Mouse (Mus musculus): ENCODE measurements around the gene Olfr905. TPM values are rescaled to one million over a fixed set of nuclear protein-coding genes. Genes with fewer than 3 reads are reported as not detected.

The Olfr905 gene
- polyA plus RNA-seq (2015; fragmentation: Nextera tagmentation; extraction: Ambion mirVana) = not detected in 2 replicates

DNA sequence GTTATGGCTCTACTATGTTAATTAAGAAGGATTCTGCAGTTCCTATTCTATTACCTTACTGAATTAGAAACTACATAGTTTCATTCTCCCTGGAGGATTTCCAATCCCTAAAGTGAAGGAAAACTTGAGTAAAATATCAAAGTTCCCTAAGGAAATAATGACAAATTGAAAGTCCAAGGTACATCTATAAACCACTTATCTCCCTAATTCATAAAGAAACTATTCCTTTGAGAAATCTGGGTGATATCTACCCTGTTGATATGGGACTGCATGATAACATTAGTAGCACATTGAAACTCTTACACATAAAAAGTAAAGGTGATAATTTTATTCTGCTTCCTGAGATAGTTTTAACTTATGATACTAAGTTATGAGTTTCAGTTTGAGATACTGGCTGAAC, at the start of gene Olfr905:
Gene Olfr905, plus strand, starts transcription at position 301 of the 400 bp plus-strand sequence.
- Histone ChIP-seq H3K4me1 (no peaks in the 10 kb centered on the region), H3K27ac (no peak within 1 kb of the TSS), H3K9ac (no peak within 1 kb of the TSS), H3K27me3 (no peaks in the 10 kb centered on the region), H3K36me3 (no peaks in the 10 kb centered on the region), H3K4me2 (no peak within 1 kb of the TSS), H3K9me3 (replicated peaks) (no peaks in the 10 kb centered on the region), H3K4me3 (replicated peaks) (no peak within 1 kb of the TSS)
- ATAC-seq (replicated peaks; ENCODE audit: low FRiP score) = no peak

DNA sequence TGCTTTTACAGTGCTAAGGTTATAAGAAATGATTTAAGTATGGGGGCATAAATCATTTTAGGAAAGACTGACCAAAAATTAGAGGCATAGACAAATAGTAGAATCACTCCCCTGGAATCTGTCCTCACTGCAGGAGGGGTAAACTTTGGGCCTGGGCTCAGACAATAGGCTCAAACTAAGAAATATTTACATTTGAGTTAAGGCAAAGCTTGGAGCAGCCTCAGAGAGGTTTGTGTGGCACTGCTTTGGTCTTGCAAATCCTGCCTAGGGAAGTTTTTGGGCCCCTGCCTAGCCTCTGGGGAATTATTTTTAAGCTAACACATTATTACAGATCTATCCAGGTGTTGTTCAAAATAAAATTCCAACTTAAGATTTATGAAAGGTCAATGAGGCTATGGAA, 47.1 kb upstream of the Olfr905 start:
- Histone ChIP-seq H3K4me2 (no peak overlapping the region), H3K4me3 (replicated peaks) (no peak overlapping the region), H3K4me1 (no peaks in the 10 kb centered on the region), H3K9ac (no peak overlapping the region), H3K27me3 (no peaks in the 10 kb centered on the region), H3K9me3 (replicated peaks) (no peaks in the 10 kb centered on the region), H3K36me3 (no peaks in the 10 kb centered on the region), H3K27ac (no peak overlapping the region)
- ATAC-seq (replicated peaks; ENCODE audit: low FRiP score) = no peak

DNA sequence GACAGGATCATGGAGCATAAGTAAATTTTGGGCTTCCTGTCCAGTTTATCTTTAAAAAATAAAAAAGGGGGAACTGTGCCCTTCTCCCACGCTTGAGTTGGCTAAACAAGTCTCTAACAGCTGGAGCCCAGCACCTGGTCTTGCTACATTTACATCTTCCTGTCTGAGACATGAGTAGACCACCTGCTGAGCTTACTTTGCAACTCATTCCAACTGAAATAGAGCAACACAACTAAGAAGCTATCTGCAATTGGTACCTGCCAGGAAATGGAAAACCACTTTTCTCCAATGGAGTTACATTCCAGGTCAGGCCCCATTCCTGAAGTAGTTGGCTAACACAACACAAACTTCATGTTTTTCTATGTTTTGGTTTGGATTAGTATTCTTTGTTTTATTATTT, 43.9 kb upstream of the Olfr905 start:
- no peaks in the 10 kb centered on the region for H3K27me3 ChIP-seq

DNA sequence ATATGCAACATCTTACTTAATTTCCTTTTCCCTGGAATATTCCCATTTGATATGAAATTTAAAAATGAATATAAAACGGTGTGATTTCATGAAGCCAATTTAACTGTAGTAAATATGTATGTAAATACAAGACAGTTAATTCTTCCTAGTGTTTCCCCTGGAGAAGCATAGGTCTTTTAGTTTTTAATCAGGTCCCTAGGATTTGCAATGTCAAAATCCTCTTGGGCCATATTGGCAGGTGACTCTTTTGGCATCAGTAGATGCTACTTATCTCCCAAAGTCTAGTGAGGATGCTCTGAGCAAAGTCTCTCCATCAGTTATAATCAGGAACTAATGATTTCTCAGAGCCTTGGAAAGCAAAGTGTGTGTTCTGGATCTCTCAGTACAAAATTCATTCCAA, 41.8 kb upstream of the Olfr905 start, which contains the start of gene Olfr901:
Gene Olfr901, plus strand, starts transcription at position 301 of the 400 bp plus-strand sequence.
- no peak within 1 kb of the TSS for H3K9ac ChIP-seq
- H3K27ac ChIP-seq = no peak within 1 kb of the TSS
- H3K9me3 ChIP-seq (replicated peaks) = no peaks in the 10 kb centered on the region
- no peak within 1 kb of the TSS for H3K4me3 ChIP-seq (replicated peaks)
- ATAC-seq (replicated peaks; ENCODE audit: low FRiP score) = no peak
- no peaks in the 10 kb centered on the region for H3K27me3 ChIP-seq
- H3K4me1 ChIP-seq = no peaks in the 10 kb centered on the region
- no peak within 1 kb of the TSS for H3K4me2 ChIP-seq
- 90% methylated on average over 1 of the region's 1 CpGs for WGBS
- no peaks in the 10 kb centered on the region for H3K36me3 ChIP-seq

More for the DNA sequence above, 43.9 kb upstream of the Olfr905 start:
- H3K4me1 ChIP-seq = no peaks in the 10 kb centered on the region
- no peaks in the 10 kb centered on the region for H3K36me3 ChIP-seq
- H3K9ac ChIP-seq = no peak overlapping the region
- H3K4me3 ChIP-seq (replicated peaks) = no peak overlapping the region
- no peak for ATAC-seq (replicated peaks; ENCODE audit: low FRiP score)
- WGBS = 49% methylated on average over 1 of the region's 1 CpGs
- no peak overlapping the region for H3K27ac ChIP-seq
- no peak overlapping the region for H3K4me2 ChIP-seq
- no peaks in the 10 kb centered on the region for H3K9me3 ChIP-seq (replicated peaks)

DNA sequence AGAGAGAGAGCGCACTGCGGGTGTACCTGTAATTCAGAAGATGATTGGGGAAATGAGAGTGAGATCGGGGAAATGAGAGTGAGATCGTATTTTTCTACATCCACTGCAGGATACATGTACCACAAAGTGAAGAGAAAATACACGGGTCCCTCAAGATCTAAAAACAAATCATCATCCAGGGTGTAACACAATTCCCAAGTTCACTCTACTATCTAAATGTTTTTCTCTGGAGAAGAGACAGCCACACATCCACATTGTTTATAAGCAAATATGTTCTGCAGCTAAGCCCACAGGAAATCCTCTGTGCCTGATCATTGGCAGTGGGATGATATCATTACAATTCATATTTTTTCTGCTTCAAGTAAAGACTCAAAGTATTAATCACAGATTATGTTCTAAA, 23.6 kb upstream of the Olfr905 start, which contains the start of gene Olfr902:
Gene Olfr902, plus strand, starts transcription at position 301 of the 400 bp plus-strand sequence.
- 83% methylated on average over 5 of the region's 5 CpGs for WGBS
- H3K36me3 ChIP-seq = no peaks in the 10 kb centered on the region

DNA sequence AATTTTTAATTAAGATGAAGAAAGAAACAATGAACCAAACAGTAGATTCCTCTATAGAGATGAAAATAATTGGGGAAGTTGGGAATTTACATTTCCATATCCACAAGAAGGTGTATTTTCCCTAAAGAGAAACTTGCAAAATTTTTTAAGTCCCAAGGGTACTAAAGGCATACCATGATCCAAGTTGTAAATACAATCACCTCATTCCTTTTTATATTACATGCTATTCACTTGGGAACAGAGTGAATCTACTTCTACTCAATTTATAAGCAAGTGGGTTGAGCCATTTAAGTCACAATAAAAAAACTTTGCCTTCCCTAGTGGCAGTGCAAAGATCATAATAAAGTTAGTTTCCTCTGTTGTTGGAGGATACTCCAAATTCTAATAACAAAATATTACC, 8.1 kb upstream of the Olfr905 start, which contains the start of gene Olfr904:
Gene Olfr904, plus strand, starts transcription at position 301 of the 400 bp plus-strand sequence.
- no peak within 1 kb of the TSS for H3K27ac ChIP-seq
- no peak within 1 kb of the TSS for H3K4me3 ChIP-seq (replicated peaks)
- no peaks in the 10 kb centered on the region for H3K36me3 ChIP-seq
- ATAC-seq (replicated peaks; ENCODE audit: low FRiP score) = no peak
- no peak within 1 kb of the TSS for H3K9ac ChIP-seq
- no peaks in the 10 kb centered on the region for H3K27me3 ChIP-seq
- H3K9me3 ChIP-seq (replicated peaks) = no peaks in the 10 kb centered on the region
- no peak within 1 kb of the TSS for H3K4me2 ChIP-seq
- H3K4me1 ChIP-seq = no peaks in the 10 kb centered on the region

More for the DNA sequence above, 23.6 kb upstream of the Olfr905 start, which contains the start of gene Olfr902:
- Histone ChIP-seq H3K4me3 (replicated peaks) (no peak within 1 kb of the TSS), H3K4me2 (no peak within 1 kb of the TSS), H3K27me3 (no peaks in the 10 kb centered on the region), H3K9ac (no peak within 1 kb of the TSS), H3K9me3 (replicated peaks) (no peaks in the 10 kb centered on the region), H3K4me1 (no peaks in the 10 kb centered on the region), H3K27ac (no peak within 1 kb of the TSS)
- ATAC-seq (replicated peaks; ENCODE audit: low FRiP score) = no peak

DNA sequence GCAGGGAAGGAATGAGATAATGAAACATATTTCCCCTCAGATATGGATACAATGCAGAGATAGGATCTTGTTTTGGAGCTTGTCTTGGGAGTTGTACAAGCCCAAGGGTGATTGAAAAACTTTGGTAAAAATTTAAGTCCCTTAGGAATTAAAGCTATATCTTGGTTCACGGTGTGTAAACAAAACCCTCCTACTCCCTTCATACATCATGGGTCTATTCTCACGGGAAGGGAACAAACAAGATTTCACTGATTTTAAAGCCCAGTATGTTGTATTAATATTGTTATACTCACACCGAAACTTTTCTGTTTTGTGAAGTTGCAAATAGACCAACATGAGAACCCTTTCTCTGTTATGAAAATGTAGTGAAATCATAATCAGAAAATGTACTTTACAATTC, 15.9 kb downstream of the Olfr905 start, which contains the start of gene Olfr906:
Gene Olfr906, plus strand, starts transcription at position 301 of the 400 bp plus-strand sequence.
- Histone ChIP-seq H3K9me3 (replicated peaks) (no peaks in the 10 kb centered on the region), H3K4me3 (replicated peaks) (no peak within 1 kb of the TSS), H3K4me2 (no peak within 1 kb of the TSS), H3K36me3 (no peaks in the 10 kb centered on the region), H3K9ac (no peak within 1 kb of the TSS), H3K27me3 (no peaks in the 10 kb centered on the region), H3K27ac (no peak within 1 kb of the TSS), H3K4me1 (no peaks in the 10 kb centered on the region)
- ATAC-seq (replicated peaks; ENCODE audit: low FRiP score) = no peak
- WGBS = 77% methylated on average over 3 of the region's 3 CpGs

DNA sequence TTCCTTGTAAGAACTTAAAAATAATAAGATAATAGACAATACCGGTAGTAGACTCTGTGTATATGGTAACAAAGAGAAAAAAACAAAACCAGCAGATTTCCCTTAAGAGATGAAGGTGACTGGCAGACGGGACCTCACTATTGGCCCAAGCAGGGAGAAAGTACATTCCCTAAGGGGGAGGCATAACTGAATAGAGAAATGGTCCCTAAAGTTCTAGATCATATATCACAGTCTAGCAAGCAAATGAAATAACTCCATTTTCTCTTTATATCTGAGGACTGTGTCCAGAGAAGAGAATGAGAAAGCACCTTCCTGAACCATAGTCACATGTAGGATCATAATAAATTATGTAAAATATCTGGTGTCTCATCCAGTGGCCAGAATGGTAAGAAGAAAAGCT, 24.6 kb downstream of the Olfr905 start, which contains the start of gene Olfr907:
Gene Olfr907, plus strand, starts transcription at position 301 of the 400 bp plus-strand sequence.
- Histone ChIP-seq H3K36me3 (no peaks in the 10 kb centered on the region), H3K27ac (no peak within 1 kb of the TSS), H3K27me3 (no peaks in the 10 kb centered on the region), H3K4me3 (replicated peaks) (no peak within 1 kb of the TSS), H3K4me1 (no peaks in the 10 kb centered on the region), H3K9ac (no peak within 1 kb of the TSS), H3K4me2 (no peak within 1 kb of the TSS), H3K9me3 (replicated peaks) (no peaks in the 10 kb centered on the region)
- no peak for ATAC-seq (replicated peaks; ENCODE audit: low FRiP score)
- WGBS = 85% methylated on average over 2 of the region's 2 CpGs

DNA sequence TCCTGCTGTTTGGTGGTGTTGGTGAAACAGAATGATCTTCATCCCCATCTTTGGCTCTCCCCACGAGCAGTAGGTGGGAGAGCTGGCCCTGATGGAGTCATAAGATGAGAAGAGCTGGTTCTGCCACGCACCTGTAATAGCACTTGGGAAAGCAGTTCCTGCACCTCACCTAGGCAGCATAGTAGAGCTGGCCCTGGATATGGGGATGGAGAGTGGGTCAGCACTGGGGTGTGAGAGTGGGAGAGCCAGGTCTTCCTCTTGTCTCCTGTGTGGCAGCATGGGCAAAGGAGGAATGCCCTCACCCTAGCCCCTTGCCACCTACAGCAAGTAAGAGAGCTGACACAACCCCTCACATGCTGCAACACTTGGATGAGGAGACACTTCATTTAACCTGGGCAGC, 41.4 kb downstream of the Olfr905 start:
- no peaks in the 10 kb centered on the region for H3K9me3 ChIP-seq (replicated peaks)
- no peak overlapping the region for H3K4me3 ChIP-seq (replicated peaks)
- H3K4me1 ChIP-seq = no peaks in the 10 kb centered on the region
- no peak overlapping the region for H3K4me2 ChIP-seq
- H3K27me3 ChIP-seq = no peaks in the 10 kb centered on the region
- H3K36me3 ChIP-seq = no peaks in the 10 kb centered on the region
- H3K9ac ChIP-seq = no peak overlapping the region
- no peak for ATAC-seq (replicated peaks; ENCODE audit: low FRiP score)
- H3K27ac ChIP-seq = no peak overlapping the region
- WGBS = 69% methylated on average over 2 of the region's 2 CpGs

DNA sequence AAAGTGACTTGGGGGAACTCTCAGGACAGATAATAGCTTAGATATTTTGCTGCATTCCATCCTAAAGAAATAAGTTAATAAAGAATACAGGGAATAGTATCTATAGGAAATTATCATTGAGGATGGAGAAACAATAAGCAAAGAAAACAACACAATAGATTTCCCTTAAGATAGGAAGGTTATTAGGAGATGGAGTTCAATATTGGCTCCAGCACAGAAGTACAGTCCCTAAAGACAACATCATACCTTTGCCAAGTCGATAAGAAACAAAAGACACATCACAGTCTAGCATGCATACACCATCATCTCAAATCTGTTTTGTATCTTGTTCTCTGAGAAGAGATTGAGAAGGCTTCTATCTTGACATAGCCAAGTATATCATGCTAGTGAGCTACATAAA, 50.4 kb downstream of the Olfr905 start, which contains the start of gene Olfr911-ps1:
Gene Olfr911-ps1, plus strand, starts transcription at position 301 of the 400 bp plus-strand sequence.
- H3K9me3 ChIP-seq (replicated peaks) = no peaks in the 10 kb centered on the region
- H3K4me1 ChIP-seq = no peaks in the 10 kb centered on the region
- no peak for ATAC-seq (replicated peaks; ENCODE audit: low FRiP score)
- no peak within 1 kb of the TSS for H3K27ac ChIP-seq
- 77% methylated on average over 1 of the region's 1 CpGs for WGBS
- H3K9ac ChIP-seq = no peak within 1 kb of the TSS
- H3K36me3 ChIP-seq = no peaks in the 10 kb centered on the region
- H3K4me3 ChIP-seq (replicated peaks) = no peak within 1 kb of the TSS
- no peaks in the 10 kb centered on the region for H3K27me3 ChIP-seq
- no peak within 1 kb of the TSS for H3K4me2 ChIP-seq

Other genes starting within 250 kb of the Olfr905 start
- gene Olfr143, start 218.3 kb upstream of the Olfr905 start, polyA plus RNA-seq (2015; fragmentation: Nextera tagmentation; extraction: Ambion mirVana) = not detected in 2 replicates
- gene Olfr895, start 203.3 kb upstream of the Olfr905 start, polyA plus RNA-seq (2015; fragmentation: Nextera tagmentation; extraction: Ambion mirVana) = not detected in 2 replicates
- not detected in 2 replicates for gene Olfr896-ps1, start 180.0 kb upstream of the Olfr905 start, polyA plus RNA-seq (2015; fragmentation: Nextera tagmentation; extraction: Ambion mirVana)
- not detected in 2 replicates for gene Olfr25, start 142.0 kb upstream of the Olfr905 start, polyA plus RNA-seq (2015; fragmentation: Nextera tagmentation; extraction: Ambion mirVana)
- not detected in 2 replicates for gene Olfr898, start 122.7 kb upstream of the Olfr905 start, polyA plus RNA-seq (2015; fragmentation: Nextera tagmentation; extraction: Ambion mirVana)
- gene Olfr250, start 104.2 kb upstream of the Olfr905 start, polyA plus RNA-seq (2015; fragmentation: Nextera tagmentation; extraction: Ambion mirVana) = not detected in 2 replicates
- not detected in 2 replicates for gene Olfr251, start 94.0 kb upstream of the Olfr905 start, polyA plus RNA-seq (2015; fragmentation: Nextera tagmentation; extraction: Ambion mirVana)
- not detected in 2 replicates for gene Olfr147, start 69.4 kb upstream of the Olfr905 start, polyA plus RNA-seq (2015; fragmentation: Nextera tagmentation; extraction: Ambion mirVana)
- gene Olfr901, start 41.7 kb upstream of the Olfr905 start, polyA plus RNA-seq (2015; fragmentation: Nextera tagmentation; extraction: Ambion mirVana) = not detected in 2 replicates
- not detected in 2 replicates for gene Olfr902, start 23.5 kb upstream of the Olfr905 start, polyA plus RNA-seq (2015; fragmentation: Nextera tagmentation; extraction: Ambion mirVana)
- not detected in 2 replicates for gene Olfr904, start 8.0 kb upstream of the Olfr905 start, polyA plus RNA-seq (2015; fragmentation: Nextera tagmentation; extraction: Ambion mirVana)
- gene Olfr906, start 16.0 kb downstream of the Olfr905 start, polyA plus RNA-seq (2015; fragmentation: Nextera tagmentation; extraction: Ambion mirVana) = not detected in 2 replicates
- gene Olfr907, start 24.7 kb downstream of the Olfr905 start, polyA plus RNA-seq (2015; fragmentation: Nextera tagmentation; extraction: Ambion mirVana) = not detected in 2 replicates
- not detected in 2 replicates for gene Olfr911-ps1, start 50.5 kb downstream of the Olfr905 start, polyA plus RNA-seq (2015; fragmentation: Nextera tagmentation; extraction: Ambion mirVana)
- gene Olfr910, start 66.7 kb downstream of the Olfr905 start, polyA plus RNA-seq (2015; fragmentation: Nextera tagmentation; extraction: Ambion mirVana) = not detected in 2 replicates
- not detected in 2 replicates for gene Olfr912, start 109.1 kb downstream of the Olfr905 start, polyA plus RNA-seq (2015; fragmentation: Nextera tagmentation; extraction: Ambion mirVana)
- gene Olfr913, start 121.7 kb downstream of the Olfr905 start, polyA plus RNA-seq (2015; fragmentation: Nextera tagmentation; extraction: Ambion mirVana) = not detected in 2 replicates
- not detected in 2 replicates for gene Olfr914, start 134.0 kb downstream of the Olfr905 start, polyA plus RNA-seq (2015; fragmentation: Nextera tagmentation; extraction: Ambion mirVana)
- gene Olfr916, start 188.8 kb downstream of the Olfr905 start, polyA plus RNA-seq (2015; fragmentation: Nextera tagmentation; extraction: Ambion mirVana) = not detected in 2 replicates
- gene Olfr917, start 194.7 kb downstream of the Olfr905 start, polyA plus RNA-seq (2015; fragmentation: Nextera tagmentation; extraction: Ambion mirVana) = not detected in 2 replicates
- not detected in 2 replicates for gene Olfr918, start 203.5 kb downstream of the Olfr905 start, polyA plus RNA-seq (2015; fragmentation: Nextera tagmentation; extraction: Ambion mirVana)
- gene Olfr919, start 232.6 kb downstream of the Olfr905 start, polyA plus RNA-seq (2015; fragmentation: Nextera tagmentation; extraction: Ambion mirVana) = not detected in 2 replicates
- 17.2 and 21.2 TPM in 2 replicates for gene Vwa5a, start 247.2 kb downstream of the Olfr905 start, polyA plus RNA-seq (2015; fragmentation: Nextera tagmentation; extraction: Ambion mirVana)